Mouse (Mus musculus): ENCODE measurements at regions not wholly inside any gene's neighbourhood (a gene's known extent, or its start where the extent isn't known, plus 50 kb on each side); places are given as distances from the start of the nearest gene placed in this dataset.

GRCm38 (mm10) chr10:119045059-119045458 lies 175.1 kb upstream of the Dyrk2 start:
- TF ChIP-seq POLR2A (IDR thresholded peaks at IDR 0.05; ENCODE audit: insufficient read depth, low read length) (no peak), CTCF (IDR thresholded peaks at IDR 0.05; ENCODE audit: low read depth, low read length) (no peak)
